Mouse (Mus musculus): ENCODE data around the gene Dap. TPM values are rescaled to one million over a fixed set of nuclear protein-coding genes. Genes with fewer than 3 reads are reported as not detected.

The Dap gene
- polyA plus RNA-seq, 1 experiment: not detected

GRCm38 (mm10) chr15:31315630-31316231, 91.6 kb downstream of the Dap start:
- Histone ChIP-seq H3K4me1 (ENCODE audit: control insufficient read depth, insufficient read depth, low read length) (peaks cover 18% of the 10 kb centered on the region), H3K4me3 (ENCODE audit: insufficient read depth, low read depth, low read length) (no peak overlapping the region), H3K27ac (ENCODE audit: insufficient read depth, low read depth, low read length) (no peak overlapping the region)
- 4% methylated on average over 5 of the region's 5 CpGs for WGBS
- TF ChIP-seq POLR2A (IDR thresholded peaks at IDR 0.05; ENCODE audit: insufficient read depth, low read depth, low read length): no peak
- TF ChIP-seq CTCF (IDR thresholded peaks at IDR 0.05; ENCODE audit: insufficient read depth, low read depth, low read length): peak; percentile 35; the same call in 1 of the 2 replicates

GRCm38 (mm10) chr15:31317056-31317805, 93.1 kb downstream of the Dap start:
- Histone ChIP-seq H3K27ac (ENCODE audit: insufficient read depth, low read depth, low read length) (0 out of 2 replicates have a peak overlapping the region, but pooled peaks have one; percentile 7), H3K4me3 (ENCODE audit: insufficient read depth, low read depth, low read length) (no peak overlapping the region), H3K4me1 (ENCODE audit: control insufficient read depth, insufficient read depth, low read length) (peaks cover 18% of the 10 kb centered on the region)
- no peak for TF ChIP-seq CTCF (IDR thresholded peaks at IDR 0.05; ENCODE audit: insufficient read depth, low read depth, low read length)
- TF ChIP-seq POLR2A (IDR thresholded peaks at IDR 0.05; ENCODE audit: insufficient read depth, low read depth, low read length): no peak
- WGBS: 93% methylated on average over 3 of the region's 3 CpGs

GRCm38 (mm10) chr15:31318158-31318955, 94.2 kb downstream of the Dap start:
- Histone ChIP-seq H3K4me3 (ENCODE audit: insufficient read depth, low read depth, low read length) (no peak overlapping the region), H3K27ac (ENCODE audit: insufficient read depth, low read depth, low read length) (0 out of 2 replicates have a peak overlapping the region, but pooled peaks have one; percentile 7), H3K4me1 (ENCODE audit: control insufficient read depth, insufficient read depth, low read length) (peaks cover 18% of the 10 kb centered on the region)
- 15% methylated on average over 6 of the region's 6 CpGs for WGBS
- TF ChIP-seq POLR2A (IDR thresholded peaks at IDR 0.05; ENCODE audit: insufficient read depth, low read depth, low read length) (no peak), CTCF (IDR thresholded peaks at IDR 0.05; ENCODE audit: insufficient read depth, low read depth, low read length) (no peak)

- Histone ChIP-seq H3K4me1 (ENCODE audit: control insufficient read depth, insufficient read depth, low read length) (peaks cover 18% of the 10 kb centered on the region), H3K4me3 (ENCODE audit: insufficient read depth, low read depth, low read length) (no peak overlapping the region), H3K27ac (ENCODE audit: insufficient read depth, low read depth, low read length) (peak overlapping the region; percentile 18; the same call in 1 of the 2 replicates)
- no peak for TF ChIP-seq POLR2A (IDR thresholded peaks at IDR 0.05; ENCODE audit: insufficient read depth, low read depth, low read length)
- TF ChIP-seq CTCF (IDR thresholded peaks at IDR 0.05; ENCODE audit: insufficient read depth, low read depth, low read length): no peak
- 45% methylated on average over 4 of the region's 4 CpGs for WGBS
Observed at GRCm38 (mm10) chr15:31319046-31319445, 94.9 kb downstream of the Dap start.

GRCm38 (mm10) chr15:31320598-31321377, 96.7 kb downstream of the Dap start:
- Histone ChIP-seq H3K4me3 (ENCODE audit: insufficient read depth, low read depth, low read length) (no peak overlapping the region), H3K27ac (ENCODE audit: insufficient read depth, low read depth, low read length) (no peak overlapping the region; the same call in 1 of the 2 replicates), H3K4me1 (ENCODE audit: control insufficient read depth, insufficient read depth, low read length) (peaks cover 24% of the 10 kb centered on the region)
- TF ChIP-seq CTCF (IDR thresholded peaks at IDR 0.05; ENCODE audit: insufficient read depth, low read depth, low read length) (no peak), POLR2A (IDR thresholded peaks at IDR 0.05; ENCODE audit: insufficient read depth, low read depth, low read length) (no peak)
- 43% methylated on average over 12 of the region's 12 CpGs for WGBS

GRCm38 (mm10) chr15:31323684-31324083, 99.6 kb downstream of the Dap start:
- 84% methylated on average over 4 of the region's 4 CpGs for WGBS
- H3K4me3 ChIP-seq (ENCODE audit: insufficient read depth, low read depth, low read length): no peak overlapping the region
- no peak overlapping the region for H3K27ac ChIP-seq (ENCODE audit: insufficient read depth, low read depth, low read length)
- no peak for TF ChIP-seq CTCF (IDR thresholded peaks at IDR 0.05; ENCODE audit: insufficient read depth, low read depth, low read length)
- no peak for TF ChIP-seq POLR2A (IDR thresholded peaks at IDR 0.05; ENCODE audit: insufficient read depth, low read depth, low read length)
- peaks cover 29% of the 10 kb centered on the region for H3K4me1 ChIP-seq (ENCODE audit: control insufficient read depth, insufficient read depth, low read length)

Other genes with a start within 250 kb of the Dap start
- gene Ankrd33b, start 143.4 kb downstream of the Dap start, polyA plus RNA-seq (2012; ENCODE audit: insufficient read depth, insufficient read length, low replicate concordance, missing spikeins): not detected in 2 replicates
- not detected in 2 replicates for gene Ropn1l, start 229.4 kb downstream of the Dap start, polyA plus RNA-seq (2012; ENCODE audit: insufficient read depth, insufficient read length, low replicate concordance, missing spikeins)

Measured in olfactory bulb, adult 2 months (tissue).